Mouse (Mus musculus) erythroblast, embryonic 14.5 days (primary cell): ENCODE data around the gene Rab20. TPM values are rescaled to one million over a fixed set of nuclear protein-coding genes. Genes with fewer than 3 reads are reported as not detected.
"Not testable (repeated sequence)": the region's sequence is repeated elsewhere in the genome, so short reads cannot be mapped to it uniquely, and the experiment has no call there.

Experiments
- H3K27me3 ChIP-seq: 2 replicates; pipeline ENCODE4 v1.6.1; 2012; ENCODE audit warnings: inconsistent platforms; ENCODE audit not compliant: control insufficient read depth
- H3K36me3 ChIP-seq: 2 replicates; pipeline ENCODE4 v1.6.1; 2012; ENCODE audit warnings: mild to moderate bottlenecking, inconsistent platforms; ENCODE audit not compliant: control insufficient read depth
- H3K4me1 ChIP-seq: 2 replicates; pipeline ENCODE4 v1.6.1; 2012; ENCODE audit warnings: inconsistent platforms; ENCODE audit not compliant: control insufficient read depth
- H3K4me3 ChIP-seq: replicated peaks from 2 replicates; pipeline ENCODE3; 2012; ENCODE audit warnings: moderate library complexity, mild to moderate bottlenecking, inconsistent platforms
- H3K9me3 ChIP-seq: 2 replicates; pipeline ENCODE4 v1.6.1; 2012; ENCODE audit warnings: low read length, inconsistent platforms, mixed read lengths; ENCODE audit not compliant: control insufficient read depth
- GATA1 ChIP-seq: IDR thresholded peaks from 2 replicates; pipeline ENCODE4 v1.6.1; 2012; ENCODE audit warnings: low read length, inconsistent platforms, mixed read lengths
- TAL1 ChIP-seq: IDR thresholded peaks from 3 replicates; pipeline ENCODE4 v1.6.1; 2012; ENCODE audit warnings: low read length, inconsistent platforms, mixed read lengths
- polyA plus RNA-seq: library from polyadenylated mRNA; stranded (reverse); fragments of >175 nt; gene quantifications from 2 replicates; pipeline ENCODE4 v1.2.3, GENCODE M21; 2012

Rab20 gene
- polyA plus RNA-seq, 1 experiment, result 0.05 TPM

- H3K4me1 ChIP-seq, result peaks cover 28% of the 10 kb centered on the region
- H3K27me3 ChIP-seq, result no peaks in the 10 kb centered on the region
- peaks cover 100% of the 10 kb centered on the region for H3K36me3 ChIP-seq
- TF ChIP-seq TAL1 (no peak), GATA1 (no peak)
- no peak overlapping the region for H3K4me3 ChIP-seq
- no peaks in the 10 kb centered on the region for H3K9me3 ChIP-seq
Observed at GRCm38 (mm10) chr8:11508880-11509279, 30.4 kb upstream of the Rab20 start.

GRCm38 (mm10) chr8:11506802-11507201, 28.3 kb upstream of the Rab20 start:
- Histone ChIP-seq H3K4me1 (peaks cover 11% of the 10 kb centered on the region), H3K4me3 (no peak overlapping the region), H3K9me3 (no peaks in the 10 kb centered on the region), H3K27me3 (no peaks in the 10 kb centered on the region), H3K36me3 (peaks cover 98% of the 10 kb centered on the region)
- no peak for TF ChIP-seq TAL1
- no peak for TF ChIP-seq GATA1

GRCm38 (mm10) chr8:11506074-11506473, 27.6 kb upstream of the Rab20 start:
- peaks cover 98% of the 10 kb centered on the region for H3K36me3 ChIP-seq
- H3K27me3 ChIP-seq, result no peaks in the 10 kb centered on the region
- peaks cover 7% of the 10 kb centered on the region; the same call in 1 of the 2 replicates for H3K4me1 ChIP-seq
- H3K4me3 ChIP-seq, result no peak overlapping the region
- TF ChIP-seq TAL1 (no peak), GATA1 (no peak)
- H3K9me3 ChIP-seq, result no peaks in the 10 kb centered on the region

GRCm38 (mm10) chr8:11503476-11504232, 25.1 kb upstream of the Rab20 start:
- peaks cover 84% of the 10 kb centered on the region for H3K36me3 ChIP-seq
- no peak for TF ChIP-seq TAL1
- TF ChIP-seq GATA1, result no peak
- peaks cover 26% of the 10 kb centered on the region for H3K4me1 ChIP-seq
- H3K9me3 ChIP-seq, result no peaks in the 10 kb centered on the region
- no peak overlapping the region for H3K4me3 ChIP-seq
- no peaks in the 10 kb centered on the region for H3K27me3 ChIP-seq

- H3K27me3 ChIP-seq, result peaks cover 13% of the 10 kb centered on the region
- peak overlapping the region; percentile 78 for H3K4me3 ChIP-seq
- peaks cover 37% of the 10 kb centered on the region for H3K36me3 ChIP-seq
- peaks cover 43% of the 10 kb centered on the region for H3K4me1 ChIP-seq
- no peak for TF ChIP-seq TAL1
- TF ChIP-seq GATA1, result no peak
- no peaks in the 10 kb centered on the region; the same call in 1 of the 2 replicates for H3K9me3 ChIP-seq
Observed at GRCm38 (mm10) chr8:11498786-11499485, 20.4 kb upstream of the Rab20 start.

GRCm38 (mm10) chr8:11498281-11498680, 19.8 kb upstream of the Rab20 start:
- H3K4me1 ChIP-seq, result peaks cover 43% of the 10 kb centered on the region
- peaks cover 14% of the 10 kb centered on the region for H3K27me3 ChIP-seq
- no peak for TF ChIP-seq GATA1
- H3K36me3 ChIP-seq, result peaks cover 31% of the 10 kb centered on the region
- no peaks in the 10 kb centered on the region; the same call in 1 of the 2 replicates for H3K9me3 ChIP-seq
- H3K4me3 ChIP-seq, result peak overlapping the region; percentile 78

- peaks cover 22% of the 10 kb centered on the region for H3K36me3 ChIP-seq
- no peaks in the 10 kb centered on the region; the same call in 1 of the 2 replicates for H3K9me3 ChIP-seq
- peaks cover 14% of the 10 kb centered on the region for H3K27me3 ChIP-seq
- peak within 1 kb of the TSS; percentile 78 for H3K4me3 ChIP-seq
- TF ChIP-seq TAL1, result no peak
- no peak for TF ChIP-seq GATA1
- H3K4me1 ChIP-seq, result peaks cover 40% of the 10 kb centered on the region
Observed at GRCm38 (mm10) chr8:11497017-11497990, 18.8 kb upstream of the Rab20 start, which contains the start of gene Naxd. Naxd (plus strand) TSS chr8:11497506.

- H3K4me1 ChIP-seq, H3K36me3 ChIP-seq, H3K4me3 ChIP-seq, H3K9me3 ChIP-seq: not testable (repeated sequence)
- H3K27me3 ChIP-seq, result peaks cover 40% of the 10 kb centered on the region
Observed at GRCm38 (mm10) chr8:11492340-11492739, 13.8 kb upstream of the Rab20 start.

GRCm38 (mm10) chr8:11487229-11487628, 8.7 kb upstream of the Rab20 start:
- H3K36me3 ChIP-seq, result no peaks in the 10 kb centered on the region
- TF ChIP-seq GATA1 (no peak), TAL1 (no peak)
- H3K27me3 ChIP-seq, result peaks cover 29% of the 10 kb centered on the region
- no peak overlapping the region for H3K4me3 ChIP-seq
- no peaks in the 10 kb centered on the region for H3K4me1 ChIP-seq
- H3K9me3 ChIP-seq, result no peaks in the 10 kb centered on the region
